18 mouse cellular contexts compared by ENCODE assay signal in genomic region chr3:154704755-154705154, GRCm38 (mm10). TPM values are rescaled to one million over a fixed set of nuclear protein-coding genes. Genes with fewer than 3 reads are reported as not detected.
"Had no signal": no experiment of that assay in that cellular context is flagged by ENCODE, and none has a peak within 500 bp of the region (broad histone marks: within the 10 kb centered on the region; RNA-seq: fewer than 3 reads in every experiment).

No protein-coding gene starts in this region.

- H3K4me1 ChIP-seq: lung, embryonic 15.5 days; megakaryocyte, embryonic 14.5 days; midbrain, embryonic 13.5 days; midbrain, embryonic 15.5 days; stomach, embryonic 15.5 days had no signal

- ATAC-seq: liver, postnatal 0 days; lung, postnatal 0 days; midbrain, embryonic 13.5 days; midbrain, embryonic 15.5 days had no signal

- H3K27me3 ChIP-seq: lung, embryonic 15.5 days; megakaryocyte, embryonic 14.5 days; midbrain, embryonic 13.5 days; midbrain, embryonic 15.5 days; neural tube, embryonic 13.5 days; stomach, embryonic 15.5 days had no signal

- DNase-seq: liver, postnatal 0 days; lung, adult 2 months; lung, postnatal 14 days; lung, postnatal 36 days; right cerebral cortex, postnatal 14 days; thymus, adult 2 months; thymus, postnatal 25 days; thymus, postnatal 4 days had no signal

- H3K4me2 ChIP-seq: lung, embryonic 15.5 days; midbrain, embryonic 11.5 days; midbrain, embryonic 13.5 days; midbrain, embryonic 15.5 days; neural tube, embryonic 13.5 days; stomach, embryonic 15.5 days had no signal

- H3K36me3 ChIP-seq: lung, embryonic 15.5 days; midbrain, embryonic 13.5 days; midbrain, embryonic 15.5 days; neural tube, embryonic 13.5 days; stomach, embryonic 15.5 days had no signal

- H3K9ac ChIP-seq: liver, postnatal 0 days; lung, embryonic 15.5 days; midbrain, embryonic 13.5 days; midbrain, embryonic 15.5 days; neural tube, embryonic 13.5 days; stomach, embryonic 15.5 days had no signal

- H3K27ac ChIP-seq: lung, embryonic 15.5 days; macrophage; midbrain, embryonic 13.5 days; midbrain, embryonic 15.5 days; neural tube, embryonic 13.5 days; stomach, embryonic 15.5 days; stomach, postnatal 0 days had no signal

- H3K4me3 ChIP-seq: lung, embryonic 15.5 days; megakaryocyte, embryonic 14.5 days; midbrain, embryonic 13.5 days; midbrain, embryonic 15.5 days; neural tube, embryonic 13.5 days; stomach, embryonic 15.5 days had no signal

- H3K9me3 ChIP-seq: lung, embryonic 15.5 days; midbrain, embryonic 13.5 days; midbrain, embryonic 15.5 days; neural tube, embryonic 13.5 days; stomach, embryonic 15.5 days had no signal

RNA-seq across cellular contexts. Expression of gene Erich3, which starts 41.1 kb away (rescaled TPM):
- polyA plus RNA-seq: liver, postnatal 0 days; macrophage had no signal
